Mouse (Mus musculus) CH12.LX (cell line): ENCODE results near the gene Scn4b. TPM values are rescaled to one million over a fixed set of nuclear protein-coding genes. Genes with fewer than 3 reads are reported as not detected.

ENCODE experiments used
- DNase-seq: peaks from one replicate; pipeline ENCODE4 v3.0.0-alpha.2; 2013; ENCODE audit errors: extremely low read depth
- H3K27ac ChIP-seq: 2 replicates; pipeline ENCODE4 v1.5.1; 2012; ENCODE audit warnings: low read depth, mild to moderate bottlenecking, control low read depth, moderate library complexity; ENCODE audit not compliant: insufficient read depth
- H3K27me3 ChIP-seq: replicated peaks from 2 replicates; pipeline ENCODE3; 2012; ENCODE audit warnings: inconsistent platforms
- H3K36me3 ChIP-seq, 2 experiments: replicated peaks in 1 of 2; 2 replicates each; pipeline versions ENCODE3 to v1.6.1; 2012; ENCODE audit warnings: inconsistent platforms in 1 of 2, low read length in 1 of 2, mild to moderate bottlenecking in 1 of 2, mixed read lengths in 1 of 2, moderate library complexity in 1 of 2; ENCODE audit not compliant: control insufficient read depth in 1 of 2, insufficient read depth in 1 of 2
- H3K4me1 ChIP-seq, 2 experiments: 2 replicates each; pipeline ENCODE4 v1.6.1; 2012; ENCODE audit warnings: inconsistent platforms in 1 of 2, moderate library complexity in 1 of 2; ENCODE audit not compliant: insufficient read depth in 2 of 2, control insufficient read depth in 1 of 2
- H3K4me2 ChIP-seq: 2 replicates; pipeline ENCODE4 v1.6.1; 2012; ENCODE audit warnings: low read depth, mild to moderate bottlenecking, control low read depth; ENCODE audit not compliant: poor library complexity, insufficient read depth, severe bottlenecking
- H3K4me3 ChIP-seq, 3 experiments: fragments of 150-350 bp in 1 of 3; sonication (generic) in 1 of 3; replicated peaks in 1 of 3; 2 replicates each; pipeline versions ENCODE3 to v1.5.1; 2011 to 2012; ENCODE audit warnings: low read depth in 2 of 3, low read length in 2 of 3, mild to moderate bottlenecking in 2 of 3, moderate library complexity in 2 of 3, control low read depth in 1 of 3, improper control_type of control experiment in 1 of 3, inconsistent platforms in 1 of 3, mixed read lengths in 1 of 3; ENCODE audit not compliant: poor library complexity in 1 of 3
- H3K79me2 ChIP-seq: replicated peaks from 2 replicates; pipeline ENCODE4 v1.6.1; 2012; ENCODE audit warnings: mild to moderate bottlenecking, moderate library complexity; ENCODE audit not compliant: control insufficient read depth, poor library complexity, insufficient read depth, severe bottlenecking; ENCODE audit errors: extremely low read depth
- H3K9ac ChIP-seq: 2 replicates; pipeline ENCODE4 v1.6.1; 2012; ENCODE audit warnings: low read depth, mild to moderate bottlenecking, control low read depth, moderate library complexity; ENCODE audit not compliant: insufficient read depth
- H3K9me3 ChIP-seq: replicated peaks from 2 replicates; pipeline ENCODE3; 2012; ENCODE audit warnings: low read length, inconsistent platforms, mixed read lengths
- CHD2 ChIP-seq: IDR thresholded peaks from 2 replicates; pipeline ENCODE4 v1.6.1; 2011; ENCODE audit warnings: low read length, improper control_type of control experiment
- CTCF ChIP-seq, 2 experiments: IDR thresholded peaks in 1 of 2; conservative IDR thresholded peaks in 1 of 2; 2 replicates each; pipeline ENCODE4 v1.5.1; 2011 to 2012; ENCODE audit warnings: low read depth in 2 of 2, low read length in 2 of 2, improper control_type of control experiment in 1 of 2, inconsistent platforms in 1 of 2, mild to moderate bottlenecking in 1 of 2, moderate library complexity in 1 of 2
- E2F4 ChIP-seq: IDR thresholded peaks from 2 replicates; pipeline ENCODE4 v1.6.1; 2011; ENCODE audit warnings: low read depth, low read length, improper control_type of control experiment; ENCODE audit not compliant: insufficient replicate concordance
- ETS1 ChIP-seq: conservative IDR thresholded peaks from 2 replicates; pipeline ENCODE4 v1.6.1; 2012; ENCODE audit warnings: low read depth, mild to moderate bottlenecking, inconsistent platforms, low read length, improper control_type of control experiment, moderate library complexity
- GABPA ChIP-seq: IDR thresholded peaks from 2 replicates; pipeline ENCODE4 v1.6.1; 2012; ENCODE audit warnings: low read depth, low read length, improper control_type of control experiment, inconsistent platforms; ENCODE audit not compliant: insufficient replicate concordance
- HCFC1 ChIP-seq: IDR thresholded peaks from 2 replicates; pipeline ENCODE4 v1.6.1; 2012; ENCODE audit warnings: low read depth, mild to moderate bottlenecking, inconsistent platforms, low read length, improper control_type of control experiment
- IRF4 ChIP-seq: IDR thresholded peaks from 2 replicates; pipeline ENCODE4 v1.6.1; 2014; ENCODE audit warnings: low read depth, mild to moderate bottlenecking, inconsistent platforms, low read length, improper control_type of control experiment
- JUND ChIP-seq: conservative IDR thresholded peaks from 2 replicates; pipeline ENCODE4 v1.6.1; 2011; ENCODE audit warnings: low read depth, low read length, improper control_type of control experiment
- KAT2A ChIP-seq: IDR thresholded peaks from 2 replicates; pipeline ENCODE4 v1.6.1; 2012; ENCODE audit warnings: low read length, improper control_type of control experiment, inconsistent platforms; ENCODE audit not compliant: insufficient replicate concordance
- MAFK ChIP-seq: IDR thresholded peaks from 2 replicates; pipeline ENCODE4 v1.6.1; 2011; ENCODE audit warnings: low read length, improper control_type of control experiment; ENCODE audit not compliant: insufficient replicate concordance
- MAX ChIP-seq: IDR thresholded peaks from 2 replicates; pipeline ENCODE4 v1.6.1; 2011; ENCODE audit warnings: low read length, improper control_type of control experiment
- MAZ ChIP-seq: IDR thresholded peaks from 2 replicates; pipeline ENCODE4 v1.6.1; 2012; ENCODE audit warnings: low read depth, mild to moderate bottlenecking, inconsistent platforms, low read length, improper control_type of control experiment, moderate library complexity
- MEF2A ChIP-seq: IDR thresholded peaks from 2 replicates; pipeline ENCODE4 v1.6.1; 2014; ENCODE audit warnings: low read depth, mild to moderate bottlenecking, inconsistent platforms, low read length, improper control_type of control experiment, borderline replicate concordance
- NELFE ChIP-seq: IDR thresholded peaks from 2 replicates; pipeline ENCODE4 v1.6.1; 2011; ENCODE audit warnings: low read depth, low read length, improper control_type of control experiment
- NRF1 ChIP-seq: IDR thresholded peaks from 2 replicates; pipeline ENCODE4 v1.6.1; 2014; ENCODE audit warnings: low read depth, mild to moderate bottlenecking, inconsistent platforms, low read length, improper control_type of control experiment, moderate library complexity
- PAX5 ChIP-seq: IDR thresholded peaks from 2 replicates; pipeline ENCODE4 v1.6.1; 2012; ENCODE audit warnings: low read length, inconsistent platforms, mixed read lengths
- POLR2A ChIP-seq: IDR thresholded peaks from 2 replicates; pipeline ENCODE4 v1.6.1; 2011; ENCODE audit warnings: low read depth, mild to moderate bottlenecking, improper control_type of control experiment, low read length
- POLR2AphosphoS2 ChIP-seq: IDR thresholded peaks from 2 replicates; pipeline ENCODE4 v1.6.1; 2011; ENCODE audit warnings: low read depth, low read length, improper control_type of control experiment
- SIN3A ChIP-seq: IDR thresholded peaks from 2 replicates; pipeline ENCODE4 v1.6.1; 2012; ENCODE audit warnings: low read length, improper control_type of control experiment, inconsistent platforms
- SMC3 ChIP-seq: IDR thresholded peaks from 2 replicates; pipeline ENCODE4 v1.6.1; 2011; ENCODE audit warnings: low read depth, low read length, improper control_type of control experiment
- TCF12 ChIP-seq: IDR thresholded peaks from 2 replicates; pipeline ENCODE4 v1.6.1; 2014; ENCODE audit warnings: low read depth, mild to moderate bottlenecking, inconsistent platforms, low read length, improper control_type of control experiment
- USF1 ChIP-seq: IDR thresholded peaks from 2 replicates; pipeline ENCODE4 v1.6.1; 2014; ENCODE audit warnings: low read depth, mild to moderate bottlenecking, inconsistent platforms, low read length, improper control_type of control experiment
- USF2 ChIP-seq: conservative IDR thresholded peaks from 2 replicates; pipeline ENCODE4 v1.6.1; 2011; ENCODE audit warnings: low read depth, low read length, improper control_type of control experiment
- ZC3H11A ChIP-seq: IDR thresholded peaks from 2 replicates; pipeline ENCODE4 v1.6.1; 2012; ENCODE audit warnings: low read depth, mild to moderate bottlenecking, inconsistent platforms, low read length, improper control_type of control experiment
- ZKSCAN1 ChIP-seq: IDR thresholded peaks from 2 replicates; pipeline ENCODE4 v1.6.1; 2012; ENCODE audit warnings: low read depth, inconsistent platforms, low read length, improper control_type of control experiment, borderline replicate concordance
- ZMIZ1 ChIP-seq: IDR thresholded peaks from 2 replicates; pipeline ENCODE4 v1.6.1; 2012; ENCODE audit warnings: low read depth, mild to moderate bottlenecking, inconsistent platforms, low read length, improper control_type of control experiment
- ZNF384 ChIP-seq: IDR thresholded peaks from 2 replicates; pipeline ENCODE4 v1.6.1; 2012; ENCODE audit warnings: low read depth, low read length, improper control_type of control experiment, inconsistent platforms
- dilution Hi-C: fragments of 300-500 bp; cut with MboI; formaldehyde crosslinking; loops from 2 replicates; pipeline ENCODE4 v1.14.3; 2020; ENCODE audit warnings: low sequenced_read_pairs; ENCODE audit not compliant: extremely low pct_unique_long_range_greater_than_20kb, extremely low pct_ligation_motif_present
- in situ Hi-C: fragments of 300-500 bp; cut with MboI; formaldehyde crosslinking; loops from 3 replicates; pipeline ENCODE4 v1.14.3; 2019; ENCODE audit warnings: low sequenced_read_pairs, low pct_ligation_motif_present, low pct_unique_long_range_greater_than_20kb, mixed read lengths
- polyA plus RNA-seq: library from polyadenylated mRNA; unstranded; fragments of >175 nt; gene quantifications from 2 replicates; pipeline ENCODE4 v1.2.1, GENCODE M21; 2012; ENCODE audit warnings: low read depth; ENCODE audit not compliant: insufficient read length
- total RNA-seq, 2 experiments: library from RNA; depleted of rRNA; stranded (reverse); fragments of 300-350 nt in 1 of 2; fragments of >200 nt in 1 of 2; gene quantifications; 2 replicates each; pipeline ENCODE4 v1.2.3; 2012 to 2014

Gene Scn4b
- total and polyA plus RNA-seq, 3 experiments: 0.04 TPM; not detected in 2

GRCm38 (mm10) chr9:45139082-45139481 lies 887 bp downstream of the Scn4b start:
- DNase-seq: no peak
- TF ChIP-seq PAX5: no peak
- TF ChIP-seq MEF2A: no peak
- no peak for TF ChIP-seq POLR2A
- TF ChIP-seq USF2: no peak
- TF ChIP-seq USF1: no peak
- no peak for TF ChIP-seq GABPA
- no peak for TF ChIP-seq NRF1
- TF ChIP-seq JUND: no peak
- TF ChIP-seq MAZ: no peak
- no peak for TF ChIP-seq CHD2
- TF ChIP-seq MAX: no peak
- TF ChIP-seq MAFK: no peak
- TF ChIP-seq TCF12: no peak
- no peak for TF ChIP-seq ZKSCAN1
- no peak for TF ChIP-seq HCFC1
- no peak for TF ChIP-seq KAT2A
- TF ChIP-seq SMC3: no peak
- TF ChIP-seq ZC3H11A: no peak
- dilution Hi-C loops: no loop called here
- Histone ChIP-seq H3K9me3 (no peaks in the 10 kb centered on the region), H3K27me3 (peaks cover 97% of the 10 kb centered on the region), H3K4me1 (peaks cover 0 to 11% of the 10 kb centered on the region in 2 experiments; a peak in 2 of 4 replicates), H3K4me3 (peak overlapping the region in 1 of 3 experiments; percentile 59), H3K9ac (no peak overlapping the region), H3K36me3 (no peaks in the 10 kb centered on the region), H3K27ac (no peak overlapping the region), H3K4me2 (peak overlapping the region; percentile 87), H3K79me2 (no peaks in the 10 kb centered on the region)
- in situ Hi-C loops: no loop called here

GRCm38 (mm10) chr9:45140945-45141344 lies 2.8 kb downstream of the Scn4b start:
- Histone ChIP-seq H3K27me3 (peaks cover 95% of the 10 kb centered on the region), H3K27ac (no peak overlapping the region)

More at GRCm38 (mm10) chr9:45140945-45141344, 2.8 kb downstream of the Scn4b start:
- Histone ChIP-seq H3K4me2 (no peak overlapping the region), H3K79me2 (no peaks in the 10 kb centered on the region), H3K4me1 (peaks cover 4 to 11% of the 10 kb centered on the region in 2 experiments; a peak in 2 of 4 replicates), H3K9me3 (no peaks in the 10 kb centered on the region), H3K9ac (no peak overlapping the region), H3K36me3 (no peaks in the 10 kb centered on the region), H3K4me3 (no peak overlapping the region)
- in situ Hi-C loops: no loop called here
- DNase-seq: no peak
- TF ChIP-seq SMC3 (no peak), ZNF384 (no peak), E2F4 (no peak), NELFE (no peak), SIN3A (no peak), ZMIZ1 (no peak), ETS1 (no peak), CTCF (conservative IDR thresholded peaks at IDR 0.05 in 1 of 2, IDR thresholded peaks at IDR 0.05 in 1 of 2; ENCODE audit: low read depth in 2 of 2, low read length in 2 of 2) (no peak), MAX (no peak), POLR2AphosphoS2 (no peak), ZKSCAN1 (no peak), POLR2A (no peak), NRF1 (no peak), USF2 (no peak), PAX5 (no peak), IRF4 (no peak)
- dilution Hi-C loops: no loop called here
